Mouse (Mus musculus): ENCODE data around the gene Cdkn2aip.

GRCm38 (mm10) chr8:47697696-47698095 is 16.0 kb downstream of the Cdkn2aip start:
- no peak for TF ChIP-seq CTCF (IDR thresholded peaks at IDR 0.05; ENCODE audit: low read depth, low read length)
- TF ChIP-seq POLR2A (IDR thresholded peaks at IDR 0.05; ENCODE audit: insufficient read depth, low read length) = no peak
